25 mouse cellular contexts compared by ENCODE assay signal in the genomic region with DNA sequence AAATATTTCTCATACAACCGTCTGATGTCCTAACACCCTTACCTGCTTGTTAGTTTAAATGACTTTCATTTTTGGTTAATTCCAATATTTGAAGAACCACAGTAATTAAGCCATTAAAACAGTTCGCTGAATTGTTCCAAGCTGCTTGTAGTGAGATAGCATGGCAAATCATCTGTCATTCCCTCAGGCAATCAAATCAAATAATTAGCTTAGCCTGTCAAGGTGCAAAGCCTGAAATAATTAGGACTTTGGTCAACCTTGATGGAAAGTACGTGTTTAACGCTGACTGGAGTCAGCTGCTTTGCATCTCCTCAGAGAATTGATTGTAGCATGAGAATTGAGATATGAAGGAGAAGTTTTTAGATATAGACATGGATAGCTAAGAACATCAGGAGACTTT.
"Had no signal": no experiment of that assay in that cellular context is flagged by ENCODE, and none has a peak within 500 bp of the region (broad histone marks: within the 10 kb centered on the region; RNA-seq: fewer than 3 reads in every experiment).

No protein-coding gene starts in this region.

- H3K9ac ChIP-seq: heart, embryonic 12.5 days; hindbrain, embryonic 13.5 days; intestine, embryonic 15.5 days; limb, embryonic 12.5 days; liver, embryonic 13.5 days had no signal

- H3K4me3 ChIP-seq: gastrocnemius, adult 2 months; heart, embryonic 10.5 days; heart, embryonic 12.5 days; hindbrain, embryonic 10.5 days; hindbrain, embryonic 13.5 days; intestine, embryonic 15.5 days; layer of hippocampus, adult 2 months; left cerebral cortex, adult 2 months; limb, embryonic 10.5 days; limb, embryonic 12.5 days; liver, embryonic 13.5 days had no signal

- H3K4me1 ChIP-seq: heart, embryonic 12.5 days; hindbrain, embryonic 10.5 days; hindbrain, embryonic 13.5 days; intestine, embryonic 15.5 days; limb, embryonic 12.5 days; liver, embryonic 13.5 days had no signal

- H3K9me3 ChIP-seq: heart, embryonic 10.5 days; heart, embryonic 12.5 days; hindbrain, embryonic 10.5 days; hindbrain, embryonic 13.5 days; intestine, embryonic 15.5 days; limb, embryonic 10.5 days; limb, embryonic 12.5 days; liver, embryonic 13.5 days had no signal

- H3K27ac ChIP-seq: gastrocnemius, adult 2 months; heart, embryonic 10.5 days; hindbrain, embryonic 10.5 days; hindbrain, embryonic 13.5 days; intestine, embryonic 15.5 days; layer of hippocampus, adult 2 months; left cerebral cortex, adult 2 months; limb, embryonic 10.5 days; limb, embryonic 12.5 days; liver, embryonic 13.5 days had no signal

- H3K36me3 ChIP-seq: heart, embryonic 10.5 days; heart, embryonic 12.5 days; hindbrain, embryonic 10.5 days; hindbrain, embryonic 13.5 days; intestine, embryonic 15.5 days; limb, embryonic 10.5 days; limb, embryonic 12.5 days; liver, embryonic 13.5 days had no signal

- DNase-seq: gastrocnemius, adult 2 months; gastrocnemius, postnatal 10 days; gastrocnemius, postnatal 25 days; heart, adult 18-20 months; heart, postnatal 10 days; heart, postnatal 4 days; kidney, adult 18-20 months; kidney, adult 8-10 months; kidney, postnatal 10 days; kidney, postnatal 25 days; kidney, postnatal 4 days; liver; liver, embryonic 13.5 days had no signal

- ATAC-seq: inflammation-experienced regulatory T-cells, adult 6 months; intestine, embryonic 15.5 days; intestine, postnatal 0 days had no signal

- H3K27me3 ChIP-seq: heart, embryonic 12.5 days; hindbrain, embryonic 13.5 days; intestine, embryonic 15.5 days; limb, embryonic 12.5 days; liver, embryonic 13.5 days had no signal

- H3K4me2 ChIP-seq: heart, embryonic 12.5 days; hindbrain, embryonic 13.5 days; intestine, embryonic 15.5 days; limb, embryonic 12.5 days; liver, embryonic 11.5 days; liver, embryonic 13.5 days had no signal
